Mouse (Mus musculus): Measurements from ENCODE around the gene Zfpl1.

DNA sequence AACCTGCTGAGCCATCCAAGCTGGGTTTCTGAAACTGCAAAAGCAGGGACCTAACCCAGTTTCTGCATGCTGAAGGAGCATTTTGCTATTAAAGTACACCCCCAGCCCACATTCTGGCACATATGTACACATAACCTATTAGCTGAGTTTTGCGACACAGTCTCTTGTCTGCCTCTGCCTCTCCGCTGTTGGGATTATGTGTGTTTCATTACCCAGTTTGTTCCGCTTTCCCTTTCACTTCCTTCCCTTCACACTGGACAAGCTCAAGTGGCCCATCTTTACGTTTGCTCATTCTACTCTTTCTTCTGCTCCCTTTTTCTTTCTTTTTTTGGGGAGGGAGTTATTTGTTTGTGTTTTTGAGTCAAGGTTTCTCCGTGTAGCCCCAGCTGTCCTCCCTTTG lies 10.9 kb downstream of the Zfpl1 start:
- TF ChIP-seq GATA1 (IDR thresholded peaks at IDR 0.05; ENCODE audit: borderline replicate concordance, low read length) (no peak), FLI1 (IDR thresholded peaks at IDR 0.05; ENCODE audit: low read length) (no peak)
